Mouse (Mus musculus): ENCODE measurements around the gene Polr3c. TPM values are rescaled to one million over a fixed set of nuclear protein-coding genes. Genes with fewer than 3 reads are reported as not detected.
"Not testable (repeated sequence)": the region's sequence is repeated elsewhere in the genome, so short reads cannot be mapped to it uniquely, and the experiment has no call there.

The Polr3c gene
- polyA plus RNA-seq, 1 experiment from 2014 or later, result 28.1 TPM

- not testable (repeated sequence) for H3K4me1 ChIP-seq (replicated peaks; ENCODE audit: control insufficient read depth, insufficient read depth, low read length); DNase-seq (ENCODE audit: low spot score); H3K4me3 ChIP-seq (replicated peaks; ENCODE audit: low read length); H3K36me3 ChIP-seq (replicated peaks; ENCODE audit: control insufficient read depth, insufficient read depth); H3K9me3 ChIP-seq (ENCODE audit: control insufficient read depth, low read length); H3K27me3 ChIP-seq (ENCODE audit: control insufficient read depth, insufficient read depth, low read length); H3K4me2 ChIP-seq (replicated peaks); H3K9ac ChIP-seq; H3K27ac ChIP-seq; ATAC-seq (ENCODE audit: low FRiP score)
Observed at GRCm38 (mm10) chr3:96740279-96740678, 12.9 kb upstream of the Polr3c start.

- H3K36me3 ChIP-seq (replicated peaks; ENCODE audit: control insufficient read depth, insufficient read depth), result no peaks in the 10 kb centered on the region
- DNase-seq (ENCODE audit: low spot score), result no peak
- WGBS, result 94% methylated on average over 1 of the region's 1 CpGs
Observed at GRCm38 (mm10) chr3:96737995-96738394, 10.6 kb upstream of the Polr3c start.

DNA sequence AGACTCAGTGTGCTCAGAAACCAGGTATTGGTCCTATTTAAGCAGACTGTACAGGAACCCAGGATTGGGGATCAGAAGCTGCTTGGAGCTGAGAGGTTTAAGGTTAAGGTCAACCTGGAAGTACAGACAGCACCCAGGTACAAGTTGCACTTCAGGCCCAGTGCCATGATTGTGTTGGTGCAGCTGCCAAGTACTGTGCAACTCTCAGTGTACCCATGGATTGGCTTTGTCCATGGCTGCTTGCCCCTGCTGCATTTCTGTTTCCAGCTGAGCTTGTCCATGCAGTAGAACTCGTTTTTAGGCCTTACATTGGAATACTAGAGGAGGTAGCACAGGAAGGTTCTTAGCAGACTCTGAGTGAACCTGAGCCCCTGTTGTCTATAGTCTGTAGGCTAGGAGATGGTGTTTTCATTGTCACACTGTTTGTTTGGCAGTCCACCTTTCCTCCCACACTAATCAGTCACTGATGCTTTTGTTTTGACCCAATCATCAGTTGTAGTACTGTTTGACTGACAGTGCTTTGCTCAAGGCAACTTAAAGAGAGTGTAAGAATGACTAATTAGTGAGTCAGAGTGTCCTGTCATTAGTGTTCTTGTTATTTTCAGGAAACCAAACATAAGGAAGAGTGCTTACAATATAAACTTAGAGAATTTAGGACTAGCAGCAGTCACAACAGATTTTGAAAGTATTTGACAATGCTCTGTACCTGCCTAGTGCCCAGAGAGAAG is 9.7 kb upstream of the Polr3c start:
- Histone ChIP-seq H3K4me2 (replicated peaks) (no peak overlapping the region), H3K4me3 (replicated peaks; ENCODE audit: low read length) (no peak overlapping the region), H3K4me1 (replicated peaks; ENCODE audit: control insufficient read depth, insufficient read depth, low read length) (no peaks in the 10 kb centered on the region), H3K9ac (no peak overlapping the region), H3K27me3 (ENCODE audit: control insufficient read depth, insufficient read depth, low read length) (no peaks in the 10 kb centered on the region), H3K9me3 (ENCODE audit: control insufficient read depth, low read length) (no peaks in the 10 kb centered on the region), H3K36me3 (replicated peaks; ENCODE audit: control insufficient read depth, insufficient read depth) (no peaks in the 10 kb centered on the region), H3K27ac (no peak overlapping the region)
- ATAC-seq (ENCODE audit: low FRiP score) (no peak), DNase-seq (ENCODE audit: low spot score) (no peak)
- WGBS, result 56% methylated on average over 1 of the region's 1 CpGs

More at GRCm38 (mm10) chr3:96737995-96738394, 10.6 kb upstream of the Polr3c start:
- Histone ChIP-seq H3K27ac (no peak overlapping the region), H3K4me2 (replicated peaks) (no peak overlapping the region), H3K4me3 (replicated peaks; ENCODE audit: low read length) (no peak overlapping the region), H3K9me3 (ENCODE audit: control insufficient read depth, low read length) (no peaks in the 10 kb centered on the region), H3K27me3 (ENCODE audit: control insufficient read depth, insufficient read depth, low read length) (no peaks in the 10 kb centered on the region), H3K9ac (no peak overlapping the region), H3K4me1 (replicated peaks; ENCODE audit: control insufficient read depth, insufficient read depth, low read length) (no peaks in the 10 kb centered on the region)
- ATAC-seq (ENCODE audit: low FRiP score), result no peak

GRCm38 (mm10) chr3:96735200-96735599 is 7.8 kb upstream of the Polr3c start:
- Histone ChIP-seq H3K4me2 (replicated peaks) (no peak overlapping the region), H3K27ac (no peak overlapping the region), H3K27me3 (ENCODE audit: control insufficient read depth, insufficient read depth, low read length) (no peaks in the 10 kb centered on the region), H3K36me3 (replicated peaks; ENCODE audit: control insufficient read depth, insufficient read depth) (no peaks in the 10 kb centered on the region), H3K9me3 (ENCODE audit: control insufficient read depth, low read length) (no peaks in the 10 kb centered on the region), H3K9ac (no peak overlapping the region), H3K4me1 (replicated peaks; ENCODE audit: control insufficient read depth, insufficient read depth, low read length) (no peaks in the 10 kb centered on the region; the same call in 1 of the 2 replicates), H3K4me3 (replicated peaks; ENCODE audit: low read length) (no peak overlapping the region)
- no peak for ATAC-seq (ENCODE audit: low FRiP score)
- WGBS, result 77% methylated on average over 2 of the region's 2 CpGs
- no peak for DNase-seq (ENCODE audit: low spot score)

DNA sequence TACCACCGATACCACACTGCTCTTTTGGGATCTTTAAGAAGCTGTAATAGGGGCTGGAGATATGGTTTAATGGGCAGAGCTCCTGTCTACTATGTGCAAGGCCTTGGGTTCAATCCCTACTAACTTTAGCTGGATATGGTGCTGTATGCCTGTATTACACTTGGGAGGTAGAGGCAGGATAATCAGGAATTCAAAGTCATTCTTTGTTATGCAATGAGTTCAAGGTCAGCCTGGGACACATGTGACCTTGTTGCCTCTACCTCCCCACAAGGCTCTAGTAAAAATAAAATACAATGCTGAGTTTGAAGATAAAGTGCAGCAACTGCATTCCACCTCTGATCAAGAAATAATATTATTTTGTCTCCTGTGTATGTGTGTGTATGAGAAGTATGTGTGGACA is 6.6 kb upstream of the Polr3c start:
- no peaks in the 10 kb centered on the region for H3K36me3 ChIP-seq (replicated peaks; ENCODE audit: control insufficient read depth, insufficient read depth)
- no peaks in the 10 kb centered on the region for H3K27me3 ChIP-seq (ENCODE audit: control insufficient read depth, insufficient read depth, low read length)
- no peak overlapping the region for H3K4me2 ChIP-seq (replicated peaks)
- H3K27ac ChIP-seq, result no peak overlapping the region
- WGBS, result 97% methylated on average over 1 of the region's 1 CpGs
- no peak overlapping the region for H3K4me3 ChIP-seq (replicated peaks; ENCODE audit: low read length)
- no peak overlapping the region for H3K9ac ChIP-seq
- H3K4me1 ChIP-seq (replicated peaks; ENCODE audit: control insufficient read depth, insufficient read depth, low read length), result peaks cover 9% of the 10 kb centered on the region
- DNase-seq (ENCODE audit: low spot score) (no peak), ATAC-seq (ENCODE audit: low FRiP score) (no peak)
- H3K9me3 ChIP-seq (ENCODE audit: control insufficient read depth, low read length), result no peaks in the 10 kb centered on the region

GRCm38 (mm10) chr3:96730785-96731184 is 3.4 kb upstream of the Polr3c start:
- Histone ChIP-seq H3K4me2 (replicated peaks) (no peak overlapping the region), H3K4me3 (replicated peaks; ENCODE audit: low read length) (no peak overlapping the region), H3K4me1 (replicated peaks; ENCODE audit: control insufficient read depth, insufficient read depth, low read length) (peaks cover 23% of the 10 kb centered on the region), H3K27me3 (ENCODE audit: control insufficient read depth, insufficient read depth, low read length) (no peaks in the 10 kb centered on the region), H3K27ac (no peak overlapping the region), H3K9me3 (ENCODE audit: control insufficient read depth, low read length) (no peaks in the 10 kb centered on the region), H3K36me3 (replicated peaks; ENCODE audit: control insufficient read depth, insufficient read depth) (no peaks in the 10 kb centered on the region), H3K9ac (no peak overlapping the region)
- no peak for DNase-seq (ENCODE audit: low spot score)
- 73% methylated on average over 5 of the region's 5 CpGs for WGBS
- ATAC-seq (ENCODE audit: low FRiP score), result no peak

DNA sequence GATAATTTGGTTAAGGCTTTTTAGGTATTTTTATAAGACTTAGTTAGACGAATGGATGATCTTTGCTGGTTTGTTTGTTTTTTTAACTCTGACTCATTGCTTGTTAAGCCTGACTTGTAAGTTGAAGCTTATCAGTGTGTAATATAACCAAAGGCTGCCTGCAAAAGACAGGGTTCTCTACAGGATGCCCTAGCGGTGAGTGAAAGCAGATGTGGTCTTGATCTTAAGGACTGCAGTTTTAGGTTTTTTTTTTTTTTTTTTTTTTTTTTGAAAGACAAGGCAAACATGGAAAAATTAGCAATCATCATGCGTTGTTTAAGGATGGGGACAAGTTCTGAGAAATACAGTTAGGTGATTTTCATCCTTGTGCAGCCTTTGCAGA is 2.0 kb upstream of the Polr3c start:
- Histone ChIP-seq H3K4me3 (replicated peaks; ENCODE audit: low read length) (no peak overlapping the region), H3K27me3 (ENCODE audit: control insufficient read depth, insufficient read depth, low read length) (no peaks in the 10 kb centered on the region), H3K27ac (no peak overlapping the region), H3K4me2 (replicated peaks) (peak overlapping the region; percentile 65), H3K9me3 (ENCODE audit: control insufficient read depth, low read length) (no peaks in the 10 kb centered on the region), H3K9ac (no peak overlapping the region), H3K4me1 (replicated peaks; ENCODE audit: control insufficient read depth, insufficient read depth, low read length) (peaks cover 23% of the 10 kb centered on the region), H3K36me3 (replicated peaks; ENCODE audit: control insufficient read depth, insufficient read depth) (no peaks in the 10 kb centered on the region)
- WGBS, result 80% methylated on average over 3 of the region's 3 CpGs
- ATAC-seq (ENCODE audit: low FRiP score), result no peak
- DNase-seq (ENCODE audit: low spot score), result no peak

- DNase-seq (ENCODE audit: low spot score) (no peak), ATAC-seq (ENCODE audit: low FRiP score) (no peak)
- 60% methylated on average over 7 of the region's 7 CpGs for WGBS
- Histone ChIP-seq H3K4me3 (replicated peaks; ENCODE audit: low read length) (peak overlapping the region; percentile 95), H3K27me3 (ENCODE audit: control insufficient read depth, insufficient read depth, low read length) (no peaks in the 10 kb centered on the region), H3K27ac (peak overlapping the region; percentile 84; the same call in 1 of the 2 replicates), H3K9me3 (ENCODE audit: control insufficient read depth, low read length) (no peaks in the 10 kb centered on the region), H3K4me2 (replicated peaks) (peak overlapping the region; percentile 65), H3K9ac (peak overlapping the region; percentile 94), H3K4me1 (replicated peaks; ENCODE audit: control insufficient read depth, insufficient read depth, low read length) (peaks cover 23% of the 10 kb centered on the region), H3K36me3 (replicated peaks; ENCODE audit: control insufficient read depth, insufficient read depth) (0 out of 2 replicates have a peak, but pooled peaks cover 1% of the 10 kb centered on the region)
Observed at GRCm38 (mm10) chr3:96728634-96729402, 1.4 kb upstream of the Polr3c start.

- Histone ChIP-seq H3K9ac (peak overlapping the region; percentile 94), H3K27me3 (ENCODE audit: control insufficient read depth, insufficient read depth, low read length) (no peaks in the 10 kb centered on the region), H3K4me3 (replicated peaks; ENCODE audit: low read length) (peak overlapping the region; percentile 95), H3K36me3 (replicated peaks; ENCODE audit: control insufficient read depth, insufficient read depth) (0 out of 2 replicates have a peak, but pooled peaks cover 8% of the 10 kb centered on the region), H3K4me2 (replicated peaks) (peak overlapping the region; percentile 65), H3K9me3 (ENCODE audit: control insufficient read depth, low read length) (no peaks in the 10 kb centered on the region), H3K27ac (peak overlapping the region; percentile 84), H3K4me1 (replicated peaks; ENCODE audit: control insufficient read depth, insufficient read depth, low read length) (peaks cover 23% of the 10 kb centered on the region)
- under 1% methylated on average over 42 of the region's 42 CpGs for WGBS
- DNase-seq (ENCODE audit: low spot score) (peak; percentile 39), ATAC-seq (ENCODE audit: low FRiP score) (peak; percentile 61)
Observed at GRCm38 (mm10) chr3:96727828-96728633, 603 bp upstream of the Polr3c start.

Measured in hindbrain, embryonic 14.5 days (tissue).